Mouse (Mus musculus): ENCODE measurements at regions not wholly inside any gene's neighbourhood (a gene's known extent, or its start where the extent isn't known, plus 50 kb on each side); places are given as distances from the start of the nearest gene placed in this dataset.
"Not testable (repeated sequence)": the region's sequence is repeated elsewhere in the genome, so short reads cannot be mapped to it uniquely, and the experiment has no call there.

DNA sequence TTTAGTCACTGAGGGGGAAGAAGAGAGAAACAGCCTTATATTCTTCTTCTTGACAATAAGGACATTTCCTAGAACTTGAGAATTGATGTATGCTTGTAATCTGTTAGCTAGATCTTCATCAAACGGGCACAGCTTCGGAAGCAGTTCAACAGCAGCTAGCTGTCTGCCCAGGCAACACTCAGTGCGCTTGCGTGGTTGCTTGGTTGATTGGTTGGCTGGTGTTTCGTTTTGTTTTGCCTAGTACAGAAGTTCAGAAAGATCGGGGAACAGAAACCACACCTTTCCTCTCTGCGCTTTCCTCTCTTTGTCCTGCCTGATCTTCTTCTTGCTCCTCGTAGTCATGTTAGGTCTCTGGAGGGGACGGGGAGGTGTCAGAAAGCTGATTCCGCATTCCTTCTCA is 212.2 kb upstream of the Pmfbp1 start:
- intact Hi-C loops (cut with DNase I), result no loop called here
- no peak for DNase-seq

DNA sequence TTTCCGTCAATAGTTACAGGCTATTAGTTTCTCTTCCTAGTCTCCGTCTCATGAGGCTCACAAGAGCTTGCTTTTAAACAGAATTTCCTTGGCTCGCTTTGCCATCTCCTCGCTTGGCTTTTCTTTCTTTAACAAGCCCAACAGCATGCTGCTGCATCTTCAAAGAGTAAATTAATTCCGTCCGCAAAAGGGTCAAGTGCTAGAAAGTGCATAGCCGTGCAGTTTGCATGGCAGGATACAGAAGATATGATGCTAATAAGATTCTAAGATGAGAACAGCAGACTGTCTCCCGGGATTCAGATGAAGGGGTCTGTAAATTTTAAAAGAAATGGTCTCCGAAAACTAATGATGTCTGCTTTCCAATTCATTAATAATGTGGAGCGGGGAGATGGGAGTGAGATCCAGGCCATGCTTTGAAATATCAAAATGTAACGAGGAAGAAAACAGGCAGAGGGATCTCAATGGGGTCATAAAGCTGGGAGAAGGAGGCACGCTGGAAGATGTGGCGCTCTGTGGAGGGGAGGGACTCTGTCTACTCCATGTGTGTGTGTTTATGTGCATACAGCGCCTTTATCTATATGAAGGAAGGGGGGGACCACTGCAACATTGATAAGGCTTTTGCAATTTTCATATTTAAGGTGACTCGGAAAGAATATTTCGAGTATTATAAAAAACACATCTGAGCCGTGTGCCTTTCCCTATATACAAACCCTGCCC is 183.0 kb upstream of the Pmfbp1 start:
- DNase-seq, result no peak
- intact Hi-C loops (cut with DNase I), result no loop called here

DNA sequence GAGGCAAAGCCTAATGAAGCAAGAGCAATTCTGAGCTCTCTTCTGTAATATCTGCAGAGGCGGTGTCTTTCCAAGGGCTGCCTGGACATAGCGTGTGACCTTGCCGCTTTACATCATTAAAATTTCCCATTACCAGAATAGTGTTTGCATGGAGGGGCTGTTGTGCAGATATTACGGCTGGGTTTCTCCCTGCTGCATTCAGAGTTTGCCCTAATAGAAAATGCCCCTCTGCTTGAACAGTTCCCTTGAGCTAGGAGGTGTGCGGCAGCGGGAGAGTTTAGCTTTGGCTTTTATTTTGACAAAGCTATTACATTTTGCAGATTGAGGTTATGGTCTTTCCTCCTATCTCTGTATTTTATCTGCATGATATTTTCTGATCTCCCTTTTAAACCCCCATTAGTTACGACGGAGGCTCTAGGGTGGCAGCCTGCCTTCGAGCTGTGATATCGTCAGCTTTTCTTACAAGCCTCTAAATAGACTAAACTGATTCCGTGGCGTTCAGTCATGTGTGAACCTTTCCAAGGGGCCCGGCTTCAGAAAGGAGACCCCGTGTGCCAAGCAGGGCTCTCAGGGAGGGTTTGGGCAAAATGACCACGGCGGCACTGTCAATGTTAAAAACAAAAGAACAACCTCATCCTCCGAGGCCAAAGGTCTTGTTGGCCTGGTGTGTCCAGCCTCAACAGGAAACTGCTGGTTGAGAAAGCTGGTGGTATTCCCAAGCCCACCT is 182.2 kb upstream of the Pmfbp1 start:
- no peak for DNase-seq
- intact Hi-C loops (cut with DNase I), result no loop called here

DNA sequence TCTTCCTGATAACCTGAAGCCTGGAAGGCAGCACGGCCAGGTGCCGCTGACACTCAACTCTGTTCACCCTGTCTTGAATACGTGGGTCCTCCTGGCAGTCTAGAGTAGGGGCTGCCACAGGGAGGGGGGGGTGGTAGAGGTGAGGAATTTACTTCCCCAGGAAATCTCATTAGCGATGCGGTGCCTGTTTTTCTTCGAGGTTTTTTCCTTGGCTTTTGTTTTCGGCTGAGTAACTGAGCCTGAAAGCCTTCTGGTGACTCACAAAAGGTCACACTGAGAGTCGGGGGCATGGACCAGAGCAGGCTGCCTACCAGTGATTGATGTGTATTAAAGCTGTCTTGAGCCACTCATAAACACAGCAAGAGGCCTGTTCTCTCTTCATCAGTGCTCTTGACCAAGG is 181.1 kb upstream of the Pmfbp1 start:
- intact Hi-C loops (cut with DNase I), result no loop called here
- DNase-seq, result no peak

DNA sequence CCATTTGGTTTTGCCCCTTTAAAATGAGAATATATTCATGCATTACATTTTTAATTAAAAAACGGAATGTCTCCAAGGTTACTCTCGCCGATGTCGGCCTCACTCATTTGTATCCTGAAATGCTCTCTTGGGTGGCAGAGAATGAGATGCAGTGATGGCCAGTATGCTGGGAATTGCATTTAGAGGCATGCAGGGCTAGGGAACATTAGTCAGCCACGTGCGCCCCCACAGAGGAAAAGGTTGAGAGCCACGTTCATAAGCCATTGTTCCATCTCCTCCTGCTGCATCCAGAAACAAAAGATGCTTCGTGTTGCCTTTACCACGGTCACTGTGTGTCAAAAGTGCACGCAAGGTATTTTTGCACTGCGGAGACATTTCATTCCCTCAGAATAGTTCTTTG is 172.9 kb upstream of the Pmfbp1 start:
- intact Hi-C loops (cut with DNase I), result no loop called here
- no peak for DNase-seq

DNA sequence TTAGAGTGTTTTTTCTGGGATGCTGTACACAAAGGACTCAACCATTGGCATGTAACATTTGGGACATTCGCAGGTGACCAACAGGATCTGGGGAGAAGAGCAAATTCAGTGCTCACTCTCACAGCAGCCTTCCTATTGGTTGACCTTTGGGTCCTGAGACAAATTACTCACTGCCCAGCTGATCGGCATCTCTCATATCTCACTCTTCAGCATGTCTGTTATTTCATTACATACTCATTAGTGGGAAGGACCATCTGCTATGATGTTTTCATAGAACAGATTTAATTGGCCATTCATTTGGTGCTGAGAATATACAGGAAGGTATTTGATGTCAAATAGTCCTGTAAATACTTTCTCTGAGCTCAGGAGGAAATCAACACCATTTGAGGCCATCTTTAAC is 170.5 kb upstream of the Pmfbp1 start:
- DNase-seq, result no peak
- intact Hi-C loops (cut with DNase I), result no loop called here

DNA sequence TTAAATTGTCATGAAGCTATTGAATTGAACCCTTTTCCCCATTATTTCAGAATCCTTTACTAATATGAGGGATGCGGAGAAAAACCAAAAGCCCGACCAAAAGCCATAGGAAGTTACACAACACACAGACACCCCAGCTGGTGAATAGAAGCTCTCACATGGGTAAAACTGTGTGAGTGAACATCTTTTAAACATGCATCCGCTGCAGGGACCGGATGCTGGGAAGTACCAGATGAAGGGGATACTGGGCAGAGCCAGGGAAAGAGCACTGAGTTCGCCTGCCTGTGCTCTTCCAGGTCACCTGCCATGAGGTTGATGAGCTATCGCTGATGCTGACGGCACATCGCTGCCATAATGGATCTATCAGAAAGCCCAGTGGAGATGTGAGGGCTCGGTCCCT is 169.6 kb upstream of the Pmfbp1 start:
- intact Hi-C loops (cut with DNase I), result no loop called here
- DNase-seq, result no peak

DNA sequence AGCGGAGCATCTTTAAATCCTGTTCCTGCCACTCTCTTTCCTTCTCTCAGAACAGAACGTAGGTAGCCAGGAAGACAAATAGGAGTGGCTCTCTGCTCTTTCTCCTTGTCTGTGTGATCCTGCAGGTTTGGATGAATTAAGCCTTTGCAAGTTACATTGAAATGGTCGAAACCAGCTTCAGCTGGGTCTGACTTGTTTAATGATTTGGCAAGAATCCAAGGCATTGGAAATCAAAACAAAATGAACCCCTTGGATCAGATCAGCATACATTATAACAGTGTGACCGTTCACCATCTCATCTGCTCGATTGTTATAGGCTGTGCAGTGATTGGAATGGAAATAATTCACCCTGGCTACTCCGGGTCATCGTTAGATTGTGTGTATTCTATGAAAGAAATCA is 157.6 kb upstream of the Pmfbp1 start:
- intact Hi-C loops (cut with DNase I), result no loop called here

DNA sequence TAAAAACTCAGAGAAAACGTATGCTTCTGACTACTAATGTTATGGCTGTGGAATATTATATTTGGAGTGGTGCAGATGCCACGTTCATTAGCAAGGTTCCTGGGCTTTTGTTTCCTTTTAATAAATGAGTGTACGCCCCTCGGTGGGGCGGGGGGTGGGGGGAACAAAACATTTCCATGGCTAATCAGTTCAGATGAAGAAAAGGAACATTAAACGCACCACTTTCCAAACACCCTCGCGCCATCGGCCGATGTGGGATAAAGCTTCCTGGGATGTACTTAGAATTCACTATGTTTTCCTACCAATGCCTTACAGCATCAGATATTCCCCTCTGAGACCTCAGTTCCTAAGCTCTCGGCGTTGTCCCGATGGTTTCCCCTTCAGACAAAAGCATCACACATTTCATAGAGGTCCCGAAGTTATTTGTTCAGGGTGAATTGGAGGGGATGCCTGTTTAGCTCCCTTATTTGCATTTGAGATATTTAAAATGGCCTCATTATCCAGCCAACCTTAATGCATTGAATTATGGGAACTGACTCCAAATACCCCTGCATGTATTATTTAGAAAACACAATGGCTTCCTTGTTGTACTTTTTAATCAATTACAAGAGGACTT is 155.5 kb upstream of the Pmfbp1 start:
- intact Hi-C loops (cut with DNase I), result no loop called here
- no peak for DNase-seq

More for the DNA sequence above, 157.6 kb upstream of the Pmfbp1 start:
- no peak for DNase-seq

DNA sequence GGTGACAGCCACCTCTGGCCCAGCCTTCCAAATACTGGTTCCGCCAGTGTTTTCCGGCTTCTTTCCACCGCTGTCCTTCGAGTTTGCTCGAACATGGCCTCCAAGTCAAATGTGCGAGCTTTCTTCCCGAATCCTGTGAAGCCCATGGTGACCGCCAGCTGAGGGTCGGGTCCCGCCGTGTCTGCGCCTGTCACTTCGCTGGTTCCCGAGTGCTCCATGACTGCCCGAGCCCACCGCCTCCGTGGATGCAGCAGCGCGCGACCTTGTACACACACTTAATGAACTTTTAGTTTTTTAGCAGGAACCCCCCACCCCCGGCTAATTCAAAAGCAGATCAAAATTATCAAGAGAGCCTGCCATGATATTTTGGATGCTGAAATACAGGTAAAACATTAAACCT is 153.2 kb upstream of the Pmfbp1 start:
- intact Hi-C loops (cut with DNase I); DNase-seq: not testable (repeated sequence)

DNA sequence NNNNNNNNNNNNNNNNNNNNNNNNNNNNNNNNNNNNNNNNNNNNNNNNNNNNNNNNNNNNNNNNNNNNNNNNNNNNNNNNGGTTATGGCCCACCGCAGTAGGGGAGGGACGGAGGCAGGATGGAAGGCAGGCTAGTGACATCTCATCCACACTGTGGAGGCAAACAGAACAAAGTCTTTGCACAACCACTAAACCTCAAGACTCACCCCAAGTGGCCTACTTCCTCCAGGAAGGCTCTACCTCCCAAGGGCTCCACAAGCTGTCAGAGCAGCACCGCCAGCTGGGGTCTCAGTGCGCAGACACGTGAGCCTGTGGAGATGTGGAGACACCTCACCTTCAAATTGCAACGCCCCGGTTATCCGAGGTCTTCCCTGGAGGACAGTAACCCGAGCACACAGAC is 138.7 kb upstream of the Pmfbp1 start:
- no peak for DNase-seq
- intact Hi-C loops (cut with DNase I), result no loop called here

DNA sequence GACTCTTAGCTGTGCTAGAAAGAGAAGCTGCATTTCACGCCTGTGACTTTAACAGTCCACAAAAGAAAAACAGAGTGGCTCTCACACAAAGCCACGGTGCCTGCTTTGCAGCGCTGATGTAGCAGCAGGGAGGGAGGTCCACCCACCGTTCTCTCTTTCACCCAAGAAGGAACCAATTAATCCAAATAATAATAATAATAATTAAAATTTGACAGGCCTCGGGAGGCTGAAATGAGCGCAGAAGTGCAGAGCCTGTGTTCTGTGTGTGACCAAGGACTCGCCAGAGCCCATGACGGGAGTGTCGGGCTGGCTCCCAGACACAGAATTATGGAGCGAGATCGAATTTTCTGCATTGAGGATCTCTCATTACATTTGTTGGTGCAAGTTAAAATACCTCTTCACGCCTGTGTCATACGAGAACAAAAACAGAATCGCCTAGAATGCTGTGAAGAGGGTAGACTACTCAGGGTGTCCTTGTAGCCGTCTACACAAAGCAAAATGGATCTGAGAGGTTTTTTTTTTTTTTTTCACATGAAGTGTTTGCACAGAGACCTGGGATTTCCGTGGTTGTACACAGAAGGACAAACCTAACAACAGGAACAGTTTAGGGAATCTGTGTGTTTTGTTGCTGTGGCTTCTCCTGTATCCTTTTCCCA is 134.3 kb upstream of the Pmfbp1 start:
- DNase-seq, result no peak
- intact Hi-C loops (cut with DNase I), result no loop called here

DNA sequence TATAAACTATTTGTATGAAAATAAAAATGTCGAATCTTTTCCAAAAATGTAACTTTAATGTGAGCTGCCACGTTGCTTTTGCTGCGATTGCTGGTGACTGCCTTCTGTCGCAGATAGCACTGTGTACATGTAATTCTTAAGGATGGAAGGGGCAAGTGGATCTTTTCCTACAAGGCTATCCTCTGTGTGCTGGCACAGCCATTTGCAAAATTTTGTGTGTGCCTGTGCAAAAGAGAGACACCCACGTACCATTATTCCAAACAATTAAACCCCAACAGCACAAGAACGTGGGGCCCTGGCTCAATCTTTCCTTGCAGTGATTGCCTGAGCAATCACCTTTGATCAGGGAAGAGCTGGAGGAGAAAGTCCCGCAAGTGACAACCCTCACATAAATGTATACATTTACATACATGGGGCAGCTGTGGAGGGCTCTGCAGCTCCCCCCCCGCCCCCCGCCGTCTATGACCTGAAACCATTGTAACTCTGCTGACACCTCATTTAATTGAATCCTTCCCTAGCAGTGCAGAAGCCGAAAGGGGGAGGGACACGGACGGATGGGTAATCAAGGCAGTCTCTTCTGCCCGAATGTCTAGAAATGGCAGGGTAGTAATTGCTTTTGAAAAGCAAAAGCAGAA is 133.6 kb upstream of the Pmfbp1 start:
- DNase-seq, result no peak
- intact Hi-C loops (cut with DNase I), result no loop called here

DNA sequence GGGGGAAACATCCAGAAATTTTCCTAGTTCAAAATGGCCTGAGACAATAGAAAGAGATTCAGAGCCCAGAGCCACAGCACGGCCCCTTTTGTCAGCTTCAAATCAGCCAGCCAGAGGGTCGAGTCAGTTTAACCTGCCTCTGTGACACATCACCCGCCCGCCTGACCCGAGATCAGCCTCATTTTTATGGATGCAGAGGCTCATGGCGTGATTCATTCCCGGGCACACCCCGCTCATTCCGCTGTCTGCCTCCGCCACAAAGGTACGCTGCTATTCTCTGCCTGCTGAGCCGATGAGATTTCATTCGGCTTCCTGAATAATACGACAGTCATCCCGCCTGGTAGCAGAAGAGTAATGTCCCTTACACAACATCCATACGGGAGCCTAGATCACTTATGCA is 132.9 kb upstream of the Pmfbp1 start:
- intact Hi-C loops (cut with DNase I), result no loop called here
- DNase-seq, result no peak

DNA sequence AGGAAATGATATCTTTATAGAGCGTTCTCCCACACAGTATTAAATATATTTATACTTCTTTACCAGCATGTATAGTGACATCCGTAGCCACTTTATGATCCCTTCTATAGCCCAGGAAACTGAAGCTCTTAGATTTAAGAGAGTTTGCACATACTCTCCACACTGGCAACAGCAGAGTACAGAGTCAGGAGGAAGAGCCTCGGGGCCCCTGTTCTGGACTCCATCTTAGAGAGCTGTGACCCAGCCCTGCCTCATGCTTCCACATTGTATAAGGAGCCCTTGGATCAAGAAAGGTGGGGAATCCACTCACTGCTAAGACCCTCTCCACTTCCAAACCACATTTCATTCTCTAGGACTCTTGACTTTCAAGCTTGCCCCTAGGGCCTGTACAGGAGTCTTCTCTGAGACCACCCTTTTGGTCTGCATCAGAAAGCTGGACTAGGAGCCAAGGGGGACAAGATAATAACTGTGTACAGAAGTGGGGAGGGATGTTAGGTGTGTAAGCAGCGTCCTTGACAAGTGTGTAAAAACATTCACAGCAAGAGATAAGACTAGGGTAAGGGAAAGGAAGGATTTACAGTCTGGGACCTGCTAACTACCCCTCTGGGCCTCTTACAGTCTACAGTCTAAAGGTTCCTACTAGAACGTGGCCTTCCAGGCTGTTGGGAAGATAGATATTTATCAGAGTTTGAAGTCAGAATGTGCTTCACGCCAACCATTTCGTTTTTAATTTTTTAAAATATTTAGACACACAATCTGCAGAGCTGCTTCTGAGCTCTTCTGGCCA is 132.1 kb upstream of the Pmfbp1 start:
- DNase-seq, result no peak
- intact Hi-C loops (cut with DNase I), result no loop called here

DNA sequence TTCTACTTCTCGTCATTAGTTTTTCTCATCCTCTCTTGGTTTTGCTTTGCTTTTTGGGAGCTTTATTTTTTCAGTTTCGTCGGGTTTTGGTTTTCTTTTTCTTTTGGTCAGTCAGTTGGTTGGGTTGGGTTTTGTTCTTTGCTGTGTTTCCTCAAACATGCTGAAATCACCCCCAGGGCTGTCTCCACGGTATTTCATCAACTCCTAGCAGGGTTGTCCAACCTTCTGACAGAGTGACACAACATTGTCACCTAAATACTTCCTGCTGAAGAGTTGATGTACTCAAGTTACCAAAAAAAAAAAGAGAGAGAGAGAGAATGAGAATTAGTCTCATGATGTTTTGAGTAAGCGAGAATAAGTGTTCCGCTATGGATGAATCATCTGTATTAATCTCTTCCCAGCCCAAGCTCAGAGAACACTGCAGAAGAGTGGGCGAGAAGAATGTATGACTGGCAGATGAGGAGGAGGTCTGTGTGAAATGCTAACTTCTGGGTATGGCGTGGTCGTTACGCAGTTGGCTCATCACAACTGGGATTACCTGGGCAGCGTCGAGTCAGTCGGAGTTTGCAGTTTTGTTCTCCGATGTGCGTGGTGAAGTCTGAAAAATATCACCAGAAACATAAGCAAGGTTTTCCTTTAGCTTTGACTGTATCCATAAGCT is 130.5 kb upstream of the Pmfbp1 start:
- no peak for DNase-seq
- intact Hi-C loops (cut with DNase I), result no loop called here

DNA sequence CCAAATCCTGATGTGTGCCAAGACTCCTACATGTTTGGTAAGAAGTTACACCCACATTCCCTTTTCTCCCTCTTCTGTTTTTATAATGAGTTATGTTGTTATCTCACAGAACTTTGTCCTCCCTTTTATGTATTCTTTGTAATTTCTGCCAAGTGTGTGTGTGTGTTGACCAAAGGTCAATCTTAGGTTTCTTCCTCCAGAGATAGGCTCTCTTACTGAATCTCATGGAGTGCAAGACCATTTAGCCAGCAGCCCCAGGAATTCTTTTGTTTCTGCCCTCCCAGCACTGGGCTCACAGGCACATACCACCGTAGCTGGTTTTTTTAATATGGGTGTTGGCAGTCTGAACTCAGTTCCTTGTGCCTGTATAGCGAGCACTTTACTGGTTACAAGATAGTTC is 119.8 kb upstream of the Pmfbp1 start:
- no peak for DNase-seq
- intact Hi-C loops (cut with DNase I), result no loop called here

DNA sequence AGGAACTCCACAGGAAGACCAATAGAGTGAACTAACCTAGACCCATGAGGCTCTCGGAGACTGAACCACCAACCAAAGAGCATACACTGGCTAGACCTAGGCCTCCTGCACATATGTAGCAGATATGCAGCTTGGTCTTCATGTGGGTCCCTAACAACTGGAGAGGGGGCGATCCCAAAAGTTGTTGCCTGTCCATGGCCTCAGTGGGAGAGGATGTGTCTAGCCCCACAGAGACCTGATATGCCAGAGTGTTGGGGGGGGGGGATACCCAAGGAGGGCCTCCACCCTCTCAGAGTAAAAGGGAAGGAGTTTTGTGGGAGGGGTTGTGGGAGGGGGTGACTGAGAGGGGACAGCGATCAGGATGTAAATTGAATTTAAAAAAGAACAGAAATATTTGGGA is 108.9 kb upstream of the Pmfbp1 start:
- intact Hi-C loops (cut with DNase I), result no loop called here
- DNase-seq, result no peak

DNA sequence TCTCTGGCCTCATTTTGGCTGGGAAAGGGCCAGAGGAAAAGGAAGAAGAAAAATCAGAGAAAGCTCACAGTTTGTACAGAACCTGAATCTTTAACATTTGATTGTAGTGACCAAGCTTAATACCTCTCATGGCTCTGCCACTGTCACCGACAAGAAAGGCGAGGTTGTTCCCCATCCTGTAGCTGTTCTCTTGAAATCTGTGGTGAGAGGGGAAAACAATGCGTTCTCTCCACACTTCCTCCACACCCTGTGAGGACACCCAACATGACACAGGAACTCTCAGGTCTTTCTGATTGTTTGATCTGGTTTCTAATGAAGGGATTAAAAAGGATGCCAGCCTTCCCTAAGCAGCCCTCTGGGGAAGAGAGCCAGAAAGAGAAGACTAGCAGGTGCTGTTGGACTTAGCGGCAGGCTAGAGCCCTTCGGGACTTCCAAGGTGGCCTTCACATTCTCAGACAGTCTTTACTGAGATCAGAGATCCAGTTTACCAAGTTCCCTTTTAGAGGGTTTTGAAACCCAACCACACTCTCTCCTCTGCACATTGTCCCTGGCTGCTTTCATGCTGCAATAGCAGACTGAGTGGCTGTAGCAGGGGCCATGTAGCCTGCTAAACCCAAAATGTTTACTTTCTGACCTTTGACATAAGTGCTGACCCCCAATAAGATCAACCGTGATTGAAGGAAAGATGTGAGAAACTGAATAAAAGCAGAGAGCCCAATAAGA is 98.5 kb upstream of the Pmfbp1 start:
- intact Hi-C loops (cut with DNase I), result no loop called here
- no peak for DNase-seq

Measured in heart, postnatal 14 days (tissue).